Mouse (Mus musculus): Measurements from ENCODE around the gene Ube4b. TPM values are rescaled to one million over a fixed set of nuclear protein-coding genes. Genes with fewer than 3 reads are reported as not detected.
"Not testable (repeated sequence)": the region's sequence is repeated elsewhere in the genome, so short reads cannot be mapped to it uniquely, and the experiment has no call there.

Ube4b gene
- polyA plus RNA-seq, 1 experiment from 2014 or later: 70.6 TPM

- ATAC-seq (replicated peaks; ENCODE audit: low FRiP score): peak; percentile 94
- H3K36me3 ChIP-seq (ENCODE audit: control insufficient read depth, insufficient read depth, low read length): no peaks in the 10 kb centered on the region
Observed at GRCm38 (mm10) chr4:149444964-149445701, 18.6 kb upstream of the Ube4b start.

GRCm38 (mm10) chr4:149444465-149444864, 17.9 kb upstream of the Ube4b start:
- H3K4me2 ChIP-seq (ENCODE audit: low read depth, low read length, severe bottlenecking): peak overlapping the region; percentile 60; the same call in 1 of the 2 replicates
- H3K27ac ChIP-seq (ENCODE audit: low read depth, low read length): no peak overlapping the region
- WGBS: 76% methylated on average over 1 of the region's 1 CpGs

More at GRCm38 (mm10) chr4:149444964-149445701, 18.6 kb upstream of the Ube4b start:
- DNase-seq (ENCODE audit: low spot score): peak; percentile 96
- Histone ChIP-seq H3K4me2 (ENCODE audit: low read depth, low read length, severe bottlenecking) (peak overlapping the region; percentile 60), H3K27ac (ENCODE audit: low read depth, low read length) (peak overlapping the region; percentile 85), H3K9ac (ENCODE audit: low read length) (peak overlapping the region; percentile 70), H3K4me3 (ENCODE audit: low read depth, low read length) (peak overlapping the region; percentile 24), H3K27me3 (ENCODE audit: control insufficient read depth, insufficient read depth, low read length) (peaks cover 2% of the 10 kb centered on the region; the same call in 1 of the 2 replicates), H3K9me3 (ENCODE audit: control insufficient read depth, low read length) (no peaks in the 10 kb centered on the region), H3K4me1 (replicated peaks; ENCODE audit: control insufficient read depth, insufficient read depth, low read length) (peaks cover 4% of the 10 kb centered on the region; the same call in 1 of the 2 replicates)
- WGBS: under 1% methylated on average over 36 of the region's 36 CpGs

GRCm38 (mm10) chr4:149442436-149442835, 15.9 kb upstream of the Ube4b start:
- Histone ChIP-seq H3K9ac (ENCODE audit: low read length) (no peak overlapping the region), H3K27me3 (ENCODE audit: control insufficient read depth, insufficient read depth, low read length) (peaks cover 2% of the 10 kb centered on the region; the same call in 1 of the 2 replicates), H3K27ac (ENCODE audit: low read depth, low read length) (no peak overlapping the region), H3K36me3 (ENCODE audit: control insufficient read depth, insufficient read depth, low read length) (no peaks in the 10 kb centered on the region), H3K4me2 (ENCODE audit: low read depth, low read length, severe bottlenecking) (no peak overlapping the region), H3K9me3 (ENCODE audit: control insufficient read depth, low read length) (no peaks in the 10 kb centered on the region), H3K4me3 (ENCODE audit: low read depth, low read length) (no peak overlapping the region), H3K4me1 (replicated peaks; ENCODE audit: control insufficient read depth, insufficient read depth, low read length) (peaks cover 4% of the 10 kb centered on the region; the same call in 1 of the 2 replicates)
- DNase-seq (ENCODE audit: low spot score): no peak
- no peak for ATAC-seq (replicated peaks; ENCODE audit: low FRiP score)
- 68% methylated on average over 3 of the region's 3 CpGs for WGBS

More at GRCm38 (mm10) chr4:149444465-149444864, 17.9 kb upstream of the Ube4b start:
- Histone ChIP-seq H3K4me3 (ENCODE audit: low read depth, low read length) (no peak overlapping the region), H3K4me1 (replicated peaks; ENCODE audit: control insufficient read depth, insufficient read depth, low read length) (peaks cover 4% of the 10 kb centered on the region; the same call in 1 of the 2 replicates), H3K27me3 (ENCODE audit: control insufficient read depth, insufficient read depth, low read length) (peaks cover 2% of the 10 kb centered on the region; the same call in 1 of the 2 replicates), H3K9me3 (ENCODE audit: control insufficient read depth, low read length) (no peaks in the 10 kb centered on the region), H3K36me3 (ENCODE audit: control insufficient read depth, insufficient read depth, low read length) (no peaks in the 10 kb centered on the region), H3K9ac (ENCODE audit: low read length) (peak overlapping the region; percentile 70)
- DNase-seq (ENCODE audit: low spot score): no peak
- ATAC-seq (replicated peaks; ENCODE audit: low FRiP score): no peak

GRCm38 (mm10) chr4:149440576-149440975, 14.0 kb upstream of the Ube4b start:
- no peak for ATAC-seq (replicated peaks; ENCODE audit: low FRiP score)
- no peak overlapping the region for H3K27ac ChIP-seq (ENCODE audit: low read depth, low read length)
- 78% methylated on average over 8 of the region's 8 CpGs for WGBS
- H3K9ac ChIP-seq (ENCODE audit: low read length): no peak overlapping the region
- H3K27me3 ChIP-seq (ENCODE audit: control insufficient read depth, insufficient read depth, low read length): peaks cover 2% of the 10 kb centered on the region; the same call in 1 of the 2 replicates
- peaks cover 2% of the 10 kb centered on the region; the same call in 1 of the 2 replicates for H3K4me1 ChIP-seq (replicated peaks; ENCODE audit: control insufficient read depth, insufficient read depth, low read length)
- H3K36me3 ChIP-seq (ENCODE audit: control insufficient read depth, insufficient read depth, low read length): no peaks in the 10 kb centered on the region
- no peak overlapping the region for H3K4me2 ChIP-seq (ENCODE audit: low read depth, low read length, severe bottlenecking)
- no peak for DNase-seq (ENCODE audit: low spot score)
- no peak overlapping the region for H3K4me3 ChIP-seq (ENCODE audit: low read depth, low read length)
- no peaks in the 10 kb centered on the region for H3K9me3 ChIP-seq (ENCODE audit: control insufficient read depth, low read length)

GRCm38 (mm10) chr4:149431887-149432286, 5.3 kb upstream of the Ube4b start:
- H3K4me2 ChIP-seq (ENCODE audit: low read depth, low read length, severe bottlenecking); H3K4me3 ChIP-seq (ENCODE audit: low read depth, low read length): not testable (repeated sequence)
- 67% methylated on average over 1 of the region's 1 CpGs for WGBS

GRCm38 (mm10) chr4:149429592-149429991, 3.0 kb upstream of the Ube4b start:
- ATAC-seq (replicated peaks; ENCODE audit: low FRiP score) (no peak), DNase-seq (ENCODE audit: low spot score) (no peak)
- Histone ChIP-seq H3K27me3 (ENCODE audit: control insufficient read depth, insufficient read depth, low read length) (no peaks in the 10 kb centered on the region), H3K36me3 (ENCODE audit: control insufficient read depth, insufficient read depth, low read length) (no peaks in the 10 kb centered on the region), H3K9me3 (ENCODE audit: control insufficient read depth, low read length) (no peaks in the 10 kb centered on the region), H3K9ac (ENCODE audit: low read length) (no peak overlapping the region), H3K4me3 (ENCODE audit: low read depth, low read length) (no peak overlapping the region), H3K4me2 (ENCODE audit: low read depth, low read length, severe bottlenecking) (no peak overlapping the region), H3K4me1 (replicated peaks; ENCODE audit: control insufficient read depth, insufficient read depth, low read length) (no peaks in the 10 kb centered on the region), H3K27ac (ENCODE audit: low read depth, low read length) (no peak overlapping the region)
- WGBS: 90% methylated on average over 5 of the region's 5 CpGs

More at GRCm38 (mm10) chr4:149431887-149432286, 5.3 kb upstream of the Ube4b start:
- not testable (repeated sequence) for H3K36me3 ChIP-seq (ENCODE audit: control insufficient read depth, insufficient read depth, low read length); H3K27me3 ChIP-seq (ENCODE audit: control insufficient read depth, insufficient read depth, low read length); ATAC-seq (replicated peaks; ENCODE audit: low FRiP score); H3K9me3 ChIP-seq (ENCODE audit: control insufficient read depth, low read length); H3K27ac ChIP-seq (ENCODE audit: low read depth, low read length); H3K9ac ChIP-seq (ENCODE audit: low read length); DNase-seq (ENCODE audit: low spot score); H3K4me1 ChIP-seq (replicated peaks; ENCODE audit: control insufficient read depth, insufficient read depth, low read length)

GRCm38 (mm10) chr4:149425801-149426292, 702 bp downstream of the Ube4b start:
- ATAC-seq (replicated peaks; ENCODE audit: low FRiP score) (peak; percentile 74), DNase-seq (ENCODE audit: low spot score) (peak; percentile 72)

GRCm38 (mm10) chr4:149424755-149425154, 1.8 kb downstream of the Ube4b start:
- DNase-seq (ENCODE audit: low spot score) (no peak), ATAC-seq (replicated peaks; ENCODE audit: low FRiP score) (no peak)
- peak overlapping the region; percentile 37; the same call in 1 of the 2 replicates for H3K9ac ChIP-seq (ENCODE audit: low read length)
- 4% methylated on average over 9 of the region's 9 CpGs for WGBS
- peak overlapping the region; percentile 84 for H3K4me3 ChIP-seq (ENCODE audit: low read depth, low read length)
- no peak overlapping the region for H3K27ac ChIP-seq (ENCODE audit: low read depth, low read length)
- H3K36me3 ChIP-seq (ENCODE audit: control insufficient read depth, insufficient read depth, low read length): no peaks in the 10 kb centered on the region
- peak overlapping the region; percentile 72 for H3K4me2 ChIP-seq (ENCODE audit: low read depth, low read length, severe bottlenecking)
- no peaks in the 10 kb centered on the region for H3K9me3 ChIP-seq (ENCODE audit: control insufficient read depth, low read length)
- no peaks in the 10 kb centered on the region for H3K27me3 ChIP-seq (ENCODE audit: control insufficient read depth, insufficient read depth, low read length)
- no peaks in the 10 kb centered on the region for H3K4me1 ChIP-seq (replicated peaks; ENCODE audit: control insufficient read depth, insufficient read depth, low read length)

More at GRCm38 (mm10) chr4:149425801-149426292, 702 bp downstream of the Ube4b start:
- Histone ChIP-seq H3K27me3 (ENCODE audit: control insufficient read depth, insufficient read depth, low read length) (no peaks in the 10 kb centered on the region), H3K9ac (ENCODE audit: low read length) (peak overlapping the region; percentile 84), H3K4me2 (ENCODE audit: low read depth, low read length, severe bottlenecking) (peak overlapping the region; percentile 72), H3K9me3 (ENCODE audit: control insufficient read depth, low read length) (no peaks in the 10 kb centered on the region), H3K36me3 (ENCODE audit: control insufficient read depth, insufficient read depth, low read length) (no peaks in the 10 kb centered on the region), H3K27ac (ENCODE audit: low read depth, low read length) (peak overlapping the region; percentile 99), H3K4me1 (replicated peaks; ENCODE audit: control insufficient read depth, insufficient read depth, low read length) (no peaks in the 10 kb centered on the region), H3K4me3 (ENCODE audit: low read depth, low read length) (peak overlapping the region; percentile 84)
- WGBS: under 1% methylated on average over 35 of the region's 35 CpGs

All from forebrain, embryonic 11.5 days (tissue).